Mouse (Mus musculus): ENCODE data around the gene Ppm1k. TPM values are rescaled to one million over a fixed set of nuclear protein-coding genes. Genes with fewer than 3 reads are reported as not detected.
"Not testable (repeated sequence)": the region's sequence is repeated elsewhere in the genome, so short reads cannot be mapped to it uniquely, and the experiment has no call there.

Ppm1k gene
- polyA plus RNA-seq, 1 experiment from 2014 or later: 8.2 TPM

- not testable (repeated sequence) for H3K36me3 ChIP-seq (ENCODE audit: control insufficient read depth, insufficient read depth, low read length)
These were observed 67.1 kb downstream of the Ppm1k start for GRCm38 (mm10) chr6:57468161-57468560.

More at GRCm38 (mm10) chr6:57468161-57468560, 67.1 kb downstream of the Ppm1k start:
- WGBS: 23% methylated on average over 3 of the region's 3 CpGs
- H3K27me3 ChIP-seq (ENCODE audit: control insufficient read depth, insufficient read depth, low read length); H3K4me1 ChIP-seq (replicated peaks; ENCODE audit: control insufficient read depth, insufficient read depth, low read length); H3K27ac ChIP-seq (ENCODE audit: low read depth, low read length); H3K4me2 ChIP-seq (replicated peaks; ENCODE audit: low read depth, low read length); H3K9ac ChIP-seq (ENCODE audit: low read depth, low read length); DNase-seq (ENCODE audit: low spot score); ATAC-seq (ENCODE audit: low FRiP score); H3K9me3 ChIP-seq (ENCODE audit: control insufficient read depth, low read length); H3K4me3 ChIP-seq (ENCODE audit: low read depth, low read length): not testable (repeated sequence)

Other genes with a start within 250 kb of the Ppm1k start
- not detected in 2 replicates for gene Vmn1r16, start 206.0 kb downstream of the Ppm1k start, polyA plus RNA-seq (2014; fragmentation: Nextera tagmentation; extraction: Ambion mirVana)
- gene Vmn1r17, start 171.7 kb downstream of the Ppm1k start, polyA plus RNA-seq (2014; fragmentation: Nextera tagmentation; extraction: Ambion mirVana): not detected in 2 replicates
- gene Vmn1r18, start 139.7 kb downstream of the Ppm1k start, polyA plus RNA-seq (2014; fragmentation: Nextera tagmentation; extraction: Ambion mirVana): not detected in 2 replicates
- gene Vmn1r19, start 131.7 kb downstream of the Ppm1k start, polyA plus RNA-seq (2014; fragmentation: Nextera tagmentation; extraction: Ambion mirVana): not detected in 2 replicates
- gene Vmn1r20, start 106.5 kb downstream of the Ppm1k start, polyA plus RNA-seq (2014; fragmentation: Nextera tagmentation; extraction: Ambion mirVana): not detected in 2 replicates
- 1.2 and 1.7 TPM in 2 replicates for gene Herc6, start 45.5 kb upstream of the Ppm1k start, polyA plus RNA-seq (2014; fragmentation: Nextera tagmentation; extraction: Ambion mirVana)
- gene Pyurf, start 156.6 kb upstream of the Ppm1k start, polyA plus RNA-seq (2014; fragmentation: Nextera tagmentation; extraction: Ambion mirVana): 15.8 and 18.2 TPM in 2 replicates
- 51.0 and 53.7 TPM in 2 replicates for gene Lancl2, start 167.1 kb upstream of the Ppm1k start, polyA plus RNA-seq (2014; fragmentation: Nextera tagmentation; extraction: Ambion mirVana)

Measured in hindbrain, embryonic 11.5 days (tissue).